Mouse (Mus musculus) cerebellum, postnatal 25 days (tissue): ENCODE results near the gene Alox12.
A peak's percentile ranks its signal among the peaks of the same experiment; 100 is the strongest.

Experiments used
- DNase-seq, 2 experiments: peaks; one replicate each; pipeline ENCODE4 v3.0.0; 2021; ENCODE audit warnings: mixed read lengths in 2 of 2

Gene Alox12

GRCm38 (mm10) chr11:70254931-70255531, at the start of gene Alox12:
Gene Alox12 (minus strand): TSS chr11:70255353.
- DNase-seq: peak; percentile 42 to 61

- DNase-seq: no peak
These were observed 47.1 kb upstream of the Alox12 start for GRCm38 (mm10) chr11:70302293-70302692.

DNA sequence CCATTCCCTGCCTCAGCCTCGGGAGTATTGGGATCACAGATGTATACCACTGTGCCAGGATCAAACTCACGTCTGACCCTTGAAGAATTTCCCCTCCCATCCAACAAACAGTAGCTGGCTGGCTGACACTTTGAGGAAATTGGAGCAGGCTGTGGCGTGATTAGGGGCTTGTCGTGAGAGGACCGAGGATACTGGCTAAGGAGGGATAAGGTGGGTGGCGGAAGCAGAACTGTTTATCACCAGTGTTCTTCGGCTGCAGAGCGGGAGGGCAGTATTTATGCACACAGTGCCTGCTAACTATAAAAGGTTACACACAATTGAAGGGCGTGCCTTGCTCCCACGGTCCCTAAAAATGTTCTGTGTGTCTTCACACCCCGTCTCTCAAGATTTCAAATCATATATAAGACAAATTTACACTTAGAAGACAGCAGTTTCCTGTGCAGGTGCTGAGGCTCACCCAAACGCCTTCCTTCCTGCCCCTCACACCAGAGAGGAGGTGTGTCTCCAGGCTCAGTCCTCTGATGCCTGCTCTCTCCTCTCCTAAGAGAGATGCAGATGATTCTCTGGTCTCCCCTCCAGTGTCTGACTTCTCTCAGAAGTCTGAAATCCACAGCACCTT, 42.8 kb upstream of the Alox12 start:
- no peak for DNase-seq

GRCm38 (mm10) chr11:70297405-70297804, 42.3 kb upstream of the Alox12 start:
- DNase-seq: no peak

- peak; percentile 31 to 57 for DNase-seq
These were observed 38.7 kb upstream of the Alox12 start for GRCm38 (mm10) chr11:70293881-70294280.

GRCm38 (mm10) chr11:70291235-70291634, 36.1 kb upstream of the Alox12 start:
- DNase-seq: no peak

- peak; percentile 9 to 38 for DNase-seq
These were observed 34.1 kb upstream of the Alox12 start for GRCm38 (mm10) chr11:70289236-70289635.

DNA sequence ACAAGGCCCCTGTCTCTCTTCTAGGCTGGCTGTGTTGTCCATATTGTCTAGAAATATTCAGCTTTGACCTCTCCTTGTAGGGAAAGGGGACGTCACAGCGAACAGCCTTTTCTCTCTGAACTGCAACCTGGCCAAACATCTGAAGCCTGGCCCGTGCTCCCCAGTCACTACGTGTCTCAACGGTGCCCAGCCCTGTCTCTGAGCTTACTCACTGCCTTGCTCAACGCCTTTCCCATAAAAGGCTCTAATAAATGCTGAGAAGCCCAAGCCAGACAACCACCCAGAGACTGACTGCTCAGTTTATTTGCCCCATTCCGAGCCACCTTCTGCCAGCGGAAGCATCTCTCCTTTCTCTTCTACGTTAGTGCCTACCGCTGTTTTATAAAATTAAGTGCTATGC, 32.9 kb upstream of the Alox12 start:
- DNase-seq: no peak

- DNase-seq: no peak
These were observed 30.5 kb upstream of the Alox12 start for GRCm38 (mm10) chr11:70285686-70286085.

GRCm38 (mm10) chr11:70284757-70285156, 29.6 kb upstream of the Alox12 start:
- no peak for DNase-seq

DNA sequence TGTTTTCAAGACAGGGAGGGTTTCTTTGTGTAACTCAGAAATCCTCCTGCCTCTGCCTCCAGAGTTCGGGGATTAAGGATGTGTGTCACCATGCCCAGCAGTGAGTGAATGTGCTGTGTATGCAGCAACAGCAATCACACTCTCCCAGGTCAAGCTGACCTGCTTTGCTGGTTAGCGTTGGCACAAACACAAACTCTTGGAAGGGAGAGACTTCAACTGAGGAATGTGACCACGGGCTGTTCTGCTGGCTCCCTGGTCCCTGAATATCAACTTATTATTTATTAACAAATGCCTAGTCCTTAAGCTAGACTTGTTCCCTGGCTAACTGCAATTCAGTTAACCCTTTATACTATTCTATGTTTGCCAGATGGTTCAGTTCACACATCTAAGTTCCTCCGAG, 28.5 kb upstream of the Alox12 start:
- DNase-seq: no peak

- no peak for DNase-seq
These were observed 25.3 kb upstream of the Alox12 start for GRCm38 (mm10) chr11:70280441-70280840.

- peak in 1 of 2 experiments; percentile 29 for DNase-seq
These were observed 23.8 kb upstream of the Alox12 start for GRCm38 (mm10) chr11:70278961-70279360.

- DNase-seq: no peak
These were observed 16.5 kb upstream of the Alox12 start for GRCm38 (mm10) chr11:70271641-70272040.

- peak; percentile 38 to 57 for DNase-seq
These were observed 11.3 kb upstream of the Alox12 start for GRCm38 (mm10) chr11:70266405-70266804.

DNA sequence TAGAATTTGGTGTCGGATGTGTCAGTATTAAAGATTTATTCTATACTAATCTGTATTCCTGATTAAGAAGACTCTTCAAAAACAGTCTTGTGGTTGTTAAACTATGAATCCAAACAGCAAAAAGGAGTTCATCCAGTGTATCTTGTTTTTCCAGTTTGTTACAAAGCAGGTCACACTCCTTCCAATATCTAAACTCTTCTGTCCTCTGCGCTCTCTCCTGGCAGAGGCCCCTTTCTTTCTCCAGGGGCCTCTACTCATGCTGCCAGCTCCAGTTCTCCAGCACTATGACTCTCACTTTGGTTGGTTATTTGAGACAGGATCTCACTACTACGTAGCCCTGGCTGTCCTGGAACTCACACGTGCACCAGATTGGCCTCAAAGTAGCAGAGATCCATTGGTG, 10.7 kb upstream of the Alox12 start:
- DNase-seq: no peak

GRCm38 (mm10) chr11:70265252-70265651, 10.1 kb upstream of the Alox12 start:
- DNase-seq: no peak

- DNase-seq: no peak
These were observed 3.9 kb upstream of the Alox12 start for GRCm38 (mm10) chr11:70259035-70259434.

- DNase-seq: no peak
These were observed 816 bp downstream of the Alox12 start for GRCm38 (mm10) chr11:70254337-70254736.

DNA sequence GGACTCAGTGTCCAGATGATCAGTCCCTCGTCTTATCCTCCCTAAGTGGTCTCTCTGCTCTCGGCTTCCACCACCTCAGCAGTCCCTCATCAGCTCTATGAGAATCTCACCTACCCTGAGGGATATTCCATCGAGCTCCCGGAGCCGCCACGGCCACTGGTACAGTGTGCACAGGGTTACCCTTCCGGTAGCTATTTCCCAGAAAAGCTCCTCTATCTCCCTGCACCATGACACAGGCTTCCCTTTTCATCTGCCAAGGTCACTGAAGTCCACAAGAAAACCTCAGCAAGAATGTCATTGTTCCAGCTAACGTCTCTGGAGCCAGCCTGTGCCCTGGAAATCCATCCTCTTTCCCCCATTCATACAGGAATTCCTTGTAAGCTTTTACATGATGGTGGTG, 3.3 kb downstream of the Alox12 start:
- no peak for DNase-seq

- no peak for DNase-seq
These were observed 5.0 kb downstream of the Alox12 start for GRCm38 (mm10) chr11:70250150-70250549.

- peak; percentile 66 to 85 for DNase-seq
These were observed 7.9 kb downstream of the Alox12 start for GRCm38 (mm10) chr11:70247136-70247845.

GRCm38 (mm10) chr11:70242591-70242990, 12.6 kb downstream of the Alox12 start:
- no peak for DNase-seq
